Mouse (Mus musculus): ENCODE results near the gene Abce1. TPM values are rescaled to one million over a fixed set of nuclear protein-coding genes. Genes with fewer than 3 reads are reported as not detected.
"Not testable (repeated sequence)": the region's sequence is repeated elsewhere in the genome, so short reads cannot be mapped to it uniquely, and the experiment has no call there.

Abce1 gene
- 10 to 100 TPM; 40.1 to 44.4 (median 43.3) TPM for total RNA-seq (2022)

DNA sequence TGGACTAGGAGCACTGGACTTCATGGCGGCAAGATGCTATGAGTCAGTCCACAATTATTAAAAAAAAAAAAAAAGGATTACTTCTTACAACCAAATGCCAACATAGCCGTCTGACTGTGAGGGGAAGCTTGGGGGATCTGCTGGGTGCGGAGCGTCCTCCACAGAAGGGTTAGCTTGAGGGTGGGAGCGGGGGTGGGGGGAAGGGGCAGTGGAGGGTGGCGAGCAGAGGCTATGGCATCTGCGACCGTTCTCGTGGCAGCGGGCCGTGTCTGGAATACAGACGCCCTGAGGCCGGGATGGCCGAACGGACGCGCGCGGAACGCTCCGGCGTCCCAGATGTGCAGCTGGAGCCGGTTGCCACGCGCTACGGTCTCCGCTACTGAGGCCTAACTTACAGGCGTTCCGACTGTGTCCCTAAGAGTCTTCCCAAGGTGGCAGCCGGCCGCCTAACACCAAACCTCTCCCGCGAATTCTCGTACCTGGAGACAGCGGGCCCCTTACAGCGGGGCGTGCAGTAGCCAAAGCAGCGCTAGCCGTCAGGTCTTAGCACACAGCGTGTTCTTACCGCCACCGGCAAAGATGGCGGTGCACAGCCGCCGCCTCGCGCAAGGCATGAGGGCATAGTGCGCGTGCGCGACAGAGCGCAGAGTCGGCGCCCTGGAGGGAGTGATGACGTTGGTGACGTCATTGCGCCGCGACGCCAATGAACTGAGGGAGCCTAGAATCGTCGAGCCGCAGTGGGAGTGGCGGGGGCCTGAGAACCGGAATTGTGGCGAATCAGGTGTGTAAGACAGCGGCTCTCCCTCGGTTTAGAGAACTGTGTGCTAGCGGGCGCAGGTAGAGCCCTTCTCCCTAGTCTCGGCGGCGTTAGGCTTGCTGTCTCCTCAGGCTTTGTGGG is at the start of gene Abce1, which contains the start of gene Anapc10:
TSS of gene Abce1 (minus strand) at position 677 of the 898 bp plus-strand sequence.
TSS of gene Anapc10 (plus strand) at position 757 of the 898 bp plus-strand sequence.
- DNase-seq (ENCODE audit: low spot score): peak; percentile 98

DNA sequence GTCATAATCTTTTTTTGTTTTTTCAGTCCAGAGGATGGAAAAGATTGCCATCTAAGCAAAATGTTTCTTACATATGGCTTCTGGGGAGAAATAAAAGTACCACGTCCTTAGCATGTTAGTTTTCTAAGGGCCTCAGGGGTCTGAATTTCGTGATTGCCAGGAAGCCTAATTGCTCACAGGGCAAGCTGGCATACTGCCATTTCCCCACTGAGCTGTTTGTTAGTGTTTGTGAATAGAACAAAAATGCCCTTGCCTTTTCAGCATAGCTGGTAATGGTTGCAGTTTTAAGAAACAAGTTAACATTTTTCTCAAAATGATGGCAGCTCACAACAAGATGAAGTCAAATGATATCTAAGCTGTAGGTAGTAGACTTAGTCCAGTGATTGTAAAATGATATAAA is 38.8 kb upstream of the Abce1 start:
- no peak for DNase-seq (ENCODE audit: low spot score)

DNA sequence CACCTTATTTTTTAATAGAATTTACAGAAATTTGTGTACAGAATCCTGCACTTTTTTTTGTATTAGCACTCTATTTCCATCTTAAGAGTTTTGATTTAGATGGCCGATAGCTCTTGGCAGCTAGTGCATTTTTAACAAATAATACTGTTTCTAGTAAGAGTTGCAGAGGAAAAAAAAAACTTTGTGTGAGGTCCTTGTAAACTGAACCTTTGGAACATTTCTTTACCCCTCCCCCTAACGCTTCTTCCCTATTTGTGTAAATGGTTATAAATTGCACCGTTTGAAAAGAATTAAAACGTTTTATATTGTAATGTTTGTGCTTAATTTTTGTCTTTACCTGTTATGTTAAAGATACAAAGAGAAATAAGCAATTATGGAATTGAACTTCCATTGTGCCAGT is 37.1 kb upstream of the Abce1 start:
- no peak for DNase-seq (ENCODE audit: low spot score)

DNA sequence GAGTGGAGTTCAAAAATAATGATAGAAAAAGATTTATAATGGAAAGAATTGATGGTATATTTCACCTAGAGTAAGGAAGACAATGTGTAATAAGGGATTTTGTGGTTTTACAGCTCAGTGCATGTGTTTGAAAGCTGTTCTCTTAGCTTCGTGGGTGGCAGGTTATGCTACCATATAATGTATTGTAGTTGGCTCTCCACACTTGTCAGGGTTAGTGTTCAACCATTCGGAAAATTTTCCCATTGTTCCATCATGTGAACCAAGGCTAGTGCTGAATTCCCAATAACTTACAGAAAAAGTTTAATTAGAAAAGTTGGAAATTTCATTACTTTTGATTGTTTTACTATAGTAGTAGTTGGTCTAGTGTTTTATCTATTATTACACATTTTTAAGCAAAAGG is 36.6 kb upstream of the Abce1 start:
- DNase-seq (ENCODE audit: low spot score): no peak

DNA sequence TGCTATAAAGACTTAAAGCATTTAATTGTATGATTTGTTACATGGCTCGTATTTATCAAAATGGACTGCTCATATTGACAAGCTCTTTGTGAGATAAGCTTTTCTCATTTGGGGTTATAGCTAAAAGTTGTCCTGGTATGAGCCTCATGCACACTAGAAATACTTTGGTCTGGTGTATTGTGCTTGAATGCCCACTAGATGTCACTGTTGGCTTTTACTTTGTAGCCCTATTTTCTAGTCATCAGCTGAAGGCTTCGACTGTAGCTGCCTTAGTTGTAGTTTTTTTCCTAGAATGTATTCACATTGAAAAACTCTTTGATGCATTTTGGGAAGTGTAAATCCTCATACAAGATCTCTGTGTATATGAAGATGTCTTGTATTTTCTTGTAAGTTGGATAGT is 22.8 kb upstream of the Abce1 start:
- peak; percentile 34 for DNase-seq (ENCODE audit: low spot score)

DNA sequence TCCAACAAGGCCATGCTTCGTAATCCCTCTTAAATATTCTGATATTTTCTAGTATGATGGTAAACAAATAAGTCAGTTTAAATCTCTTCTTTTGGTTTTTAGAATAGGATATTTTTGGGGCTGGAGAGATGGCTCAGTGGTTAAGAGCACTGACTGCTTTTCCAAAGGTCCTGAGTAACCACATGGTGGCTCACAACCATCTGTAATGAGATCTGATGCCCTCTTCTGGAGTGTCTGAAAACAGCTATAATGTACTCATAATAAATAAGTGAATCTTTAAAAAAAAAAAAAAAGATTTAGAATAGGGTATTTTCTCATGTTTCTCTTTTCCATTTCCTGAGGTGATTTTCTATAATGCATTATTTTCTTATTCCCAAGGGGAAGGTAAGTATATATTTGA is 16.4 kb upstream of the Abce1 start:
- DNase-seq (ENCODE audit: low spot score): no peak

DNA sequence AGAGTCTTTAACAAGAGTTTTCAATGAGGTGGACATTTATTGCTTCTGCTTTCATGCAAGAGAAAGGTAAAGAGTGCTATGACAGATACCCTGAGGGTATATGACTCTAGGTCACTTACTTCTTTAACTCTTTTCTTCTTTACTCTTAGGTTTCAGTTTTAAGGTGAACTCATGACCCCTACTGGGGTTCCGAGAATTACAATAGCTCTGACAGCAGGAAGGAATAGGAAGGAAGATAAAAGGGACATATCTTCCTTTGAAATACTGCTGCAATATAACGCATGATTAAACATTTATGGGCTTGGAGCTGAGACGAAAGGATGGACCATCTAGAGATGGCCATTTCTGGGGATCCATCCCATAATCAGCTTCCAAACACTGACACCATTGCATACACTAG is 13.0 kb upstream of the Abce1 start:
- no peak for DNase-seq (ENCODE audit: low spot score)

DNA sequence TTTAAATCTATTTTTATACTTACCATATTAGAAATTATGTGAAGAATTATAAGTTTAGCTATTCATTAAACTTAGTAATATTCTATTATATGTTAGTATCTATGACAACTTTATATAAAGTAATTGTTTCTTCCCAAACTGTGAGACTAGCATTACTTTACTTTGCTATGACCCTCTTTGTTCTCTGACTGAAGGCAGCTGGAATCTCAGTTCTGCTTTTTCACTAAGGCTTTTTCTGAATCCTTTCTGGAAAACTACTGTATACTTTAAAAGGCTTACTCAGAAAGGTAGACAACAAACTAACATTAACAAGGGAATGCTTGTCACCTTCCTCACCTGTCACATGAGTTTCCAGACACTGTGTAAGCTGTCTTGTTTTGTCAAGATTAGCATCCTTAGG is 11.8 kb upstream of the Abce1 start:
- DNase-seq (ENCODE audit: low spot score): no peak

DNA sequence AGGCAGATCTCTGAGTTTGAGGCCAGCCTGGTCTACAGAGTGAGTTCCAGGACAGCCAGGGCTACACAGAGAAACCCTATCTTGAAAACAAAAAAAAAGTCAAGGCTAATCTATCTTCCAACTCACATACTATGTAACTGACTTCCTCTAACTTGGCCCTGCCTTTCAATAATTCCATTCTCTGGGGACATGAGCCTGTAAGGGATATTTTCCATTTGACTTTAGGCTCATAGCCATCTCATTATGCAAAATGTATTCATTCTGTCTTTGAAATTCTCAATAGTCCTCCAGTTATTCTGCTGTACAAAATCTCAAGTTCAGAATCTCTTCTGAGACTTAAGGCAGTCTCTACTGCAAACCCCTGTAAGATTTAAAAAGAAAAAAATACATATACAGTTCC is 10.0 kb upstream of the Abce1 start:
- no peak for DNase-seq (ENCODE audit: low spot score)

DNA sequence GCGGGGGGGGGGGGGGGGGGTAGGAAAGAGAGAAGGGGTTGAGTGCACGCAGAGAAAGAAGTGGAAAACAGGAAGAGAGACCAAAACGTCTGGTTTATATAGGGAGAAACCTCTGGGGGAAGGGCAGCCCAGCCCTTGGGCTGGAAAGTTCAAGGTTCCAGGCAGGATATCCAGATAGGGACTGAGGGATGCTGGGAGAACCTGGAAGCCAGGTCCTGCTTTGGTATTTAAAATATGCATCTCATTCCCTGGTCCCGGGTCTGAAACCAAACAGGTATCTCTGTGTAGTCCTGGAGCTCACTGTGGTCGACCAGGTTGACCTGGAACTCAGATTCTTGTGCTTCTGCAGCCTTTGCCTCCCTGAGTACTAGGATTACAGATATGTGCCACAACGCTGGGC is 1.1 kb upstream of the Abce1 start:
- no peak for DNase-seq (ENCODE audit: low spot score)

DNA sequence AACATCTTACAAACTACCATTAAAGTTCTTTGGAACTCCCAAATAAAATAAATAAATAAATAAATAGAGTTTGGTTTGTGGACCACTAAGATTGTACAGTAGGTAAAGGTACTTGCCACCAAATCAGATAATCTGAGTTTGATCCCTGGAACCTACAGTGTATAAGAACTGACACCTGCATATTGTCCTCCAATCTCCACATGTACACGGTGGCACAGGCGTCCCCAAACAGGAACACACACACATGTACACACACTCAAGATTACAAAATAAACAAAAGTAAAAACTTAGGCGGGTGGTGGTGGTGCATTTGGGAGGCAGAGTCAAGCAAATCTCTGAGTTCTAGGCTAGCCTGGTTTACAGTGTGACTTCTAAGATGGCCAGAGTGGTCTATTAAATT is 4.9 kb downstream of the Abce1 start:
- DNase-seq (ENCODE audit: low spot score): no peak

DNA sequence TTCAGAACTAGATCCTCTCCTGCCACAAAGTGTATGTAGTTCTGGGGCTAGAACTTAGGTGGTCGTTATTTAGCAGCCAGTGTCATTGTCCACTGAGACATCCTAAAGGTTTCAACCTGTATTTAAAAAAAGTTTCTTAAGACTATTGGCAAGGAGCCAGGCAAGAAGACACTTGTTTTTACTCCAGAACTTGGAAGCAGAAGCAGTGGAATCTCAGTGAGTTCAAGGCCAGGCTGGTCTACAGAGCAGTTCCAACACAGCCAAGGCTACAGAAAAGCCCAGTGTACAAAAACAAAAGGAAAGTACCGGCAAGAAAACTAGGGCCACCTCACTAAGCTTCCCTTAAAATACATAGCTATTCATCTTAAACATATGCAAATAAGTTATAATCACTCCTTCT is 19.0 kb downstream of the Abce1 start:
- DNase-seq (ENCODE audit: low spot score): no peak

DNA sequence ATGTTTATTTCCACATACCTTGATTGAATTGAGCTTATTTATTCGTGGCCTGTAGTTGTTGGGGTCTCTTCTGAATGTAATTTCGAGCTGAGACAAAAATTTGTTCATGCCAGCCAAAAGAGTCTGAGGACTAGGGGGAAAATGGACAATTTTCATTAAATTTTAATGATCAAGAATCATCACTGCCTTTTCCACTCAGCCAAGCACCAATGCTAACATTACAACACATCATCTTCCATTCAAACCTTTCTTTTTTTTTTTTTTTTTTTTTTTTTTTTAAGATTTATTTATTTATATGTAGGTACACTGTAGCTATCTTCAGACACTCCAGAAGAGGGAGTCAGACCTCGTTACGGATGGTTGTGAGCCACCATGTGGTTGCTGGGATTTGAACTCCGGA is 25.6 kb downstream of the Abce1 start:
- DNase-seq (ENCODE audit: low spot score): not testable (repeated sequence)

DNA sequence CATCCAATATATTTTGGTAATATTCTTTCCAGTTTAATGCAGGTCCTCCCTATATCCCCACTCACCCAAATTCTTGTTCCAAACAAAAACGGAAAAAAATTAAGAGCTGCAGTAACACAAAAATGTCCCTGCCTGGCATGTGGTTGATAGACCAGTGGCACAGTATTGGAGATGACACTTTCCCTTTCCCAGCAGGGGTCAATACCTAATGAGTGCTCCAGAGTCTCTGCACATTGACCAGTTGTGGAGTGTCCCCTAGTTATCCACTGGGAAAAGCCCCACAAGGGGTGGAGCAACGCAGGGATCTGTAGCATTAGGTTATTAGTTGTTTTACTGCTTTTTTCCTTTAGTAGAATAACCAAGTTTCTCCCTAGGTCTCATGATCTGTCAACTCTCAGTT is 30.6 kb downstream of the Abce1 start:
- DNase-seq (ENCODE audit: low spot score): no peak

DNA sequence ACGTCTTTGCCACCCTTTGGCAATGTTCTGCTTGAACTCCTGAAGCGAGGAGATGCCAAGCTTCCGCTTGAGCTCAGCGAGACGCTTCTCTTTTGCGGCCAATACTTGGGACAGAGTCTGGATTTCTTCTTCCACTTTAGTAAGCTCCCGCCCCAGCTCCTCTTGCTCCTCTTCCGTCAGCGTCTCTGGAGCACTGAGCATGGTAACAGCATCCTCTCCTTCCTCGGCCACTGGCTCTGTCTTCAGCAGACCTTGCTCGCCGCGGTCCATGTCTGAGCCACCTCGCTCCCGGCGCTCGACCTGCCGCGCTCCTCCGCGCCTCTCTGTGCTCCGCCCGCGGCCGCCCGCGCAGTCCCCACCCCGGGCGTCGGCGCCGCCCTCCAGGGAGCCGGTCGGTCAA is 31.0 kb downstream of the Abce1 start:
- DNase-seq (ENCODE audit: low spot score): peak; percentile 8

DNA sequence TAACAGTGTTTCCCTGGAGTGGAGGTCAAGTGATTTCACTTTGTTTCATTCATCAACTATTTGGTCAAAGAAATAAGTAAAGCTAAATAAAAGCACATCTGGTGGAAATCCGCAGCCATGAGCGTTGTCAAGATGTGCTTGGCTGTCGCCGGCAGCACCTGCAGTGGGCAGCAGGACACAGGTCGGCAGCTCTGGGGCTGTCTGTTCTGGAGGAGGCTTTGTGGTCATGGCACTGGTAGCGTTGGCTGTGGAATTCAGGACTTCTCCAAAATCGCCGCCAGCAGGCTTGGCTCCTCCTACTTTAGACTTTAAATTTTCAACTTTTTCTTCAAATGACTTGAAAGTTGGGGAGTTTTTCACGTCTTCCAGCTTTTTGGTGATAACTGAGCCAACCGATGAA is 31.5 kb downstream of the Abce1 start:
- not testable (repeated sequence) for DNase-seq (ENCODE audit: low spot score)

DNA sequence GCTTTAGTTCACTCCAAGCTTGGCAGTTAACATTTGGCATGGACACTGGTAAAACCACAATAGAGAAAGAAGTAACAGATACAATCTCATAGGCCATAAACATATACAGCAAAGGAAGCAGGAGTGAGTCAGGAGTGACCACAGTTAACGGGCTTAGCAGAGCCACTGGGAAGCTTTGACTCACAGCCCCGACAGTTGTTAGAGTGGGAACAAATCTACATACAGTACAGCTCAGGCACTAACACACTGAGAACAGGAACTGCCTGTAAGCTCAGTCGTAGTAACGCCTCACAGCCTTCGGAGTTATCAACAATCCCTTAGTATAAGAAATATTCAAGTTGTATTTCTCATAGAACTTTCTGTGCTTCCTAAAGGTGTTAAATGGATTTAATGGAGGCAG is 32.5 kb downstream of the Abce1 start:
- no peak for DNase-seq (ENCODE audit: low spot score)

DNA sequence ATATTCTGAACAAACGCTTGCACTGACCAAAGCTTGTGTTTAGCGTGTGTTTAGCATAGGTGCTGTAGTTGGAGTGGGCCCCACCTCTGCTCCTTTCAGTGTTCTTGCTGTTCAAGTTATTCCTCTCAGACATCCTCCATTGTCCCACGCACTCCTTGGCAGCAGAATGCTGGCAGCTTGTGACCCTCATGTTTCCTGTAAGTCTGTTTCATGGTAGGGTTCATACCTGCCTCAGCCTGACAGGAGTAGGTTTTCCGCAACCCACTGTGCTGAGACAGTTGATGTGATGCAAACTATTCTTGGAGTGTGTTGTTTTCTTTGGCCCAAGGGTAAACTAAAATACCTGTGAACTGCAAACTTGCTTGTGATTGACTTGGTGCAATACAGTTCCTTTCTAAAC is 35.1 kb downstream of the Abce1 start:
- no peak for DNase-seq (ENCODE audit: low spot score)

DNA sequence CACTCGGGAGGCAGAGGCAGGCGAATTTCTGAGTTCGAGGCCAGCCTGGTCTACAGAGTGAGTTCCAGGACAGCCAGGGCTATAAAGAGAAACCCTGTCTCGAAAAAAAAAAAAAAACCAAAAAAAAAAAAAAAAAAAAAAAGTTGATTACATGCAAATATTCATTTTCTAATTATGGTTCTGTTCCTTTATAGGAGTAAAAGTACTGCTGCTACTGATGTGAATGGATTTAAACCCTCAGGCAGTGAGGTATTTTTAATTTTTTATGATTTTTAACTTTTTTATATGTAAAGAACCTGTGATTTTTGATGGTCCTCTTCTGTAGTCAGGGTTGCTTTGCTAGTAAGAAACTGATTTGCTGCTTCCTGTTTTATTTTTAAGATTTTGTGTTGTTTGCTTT is 52.8 kb downstream of the Abce1 start:
- not testable (repeated sequence) for DNase-seq (ENCODE audit: low spot score)

DNA sequence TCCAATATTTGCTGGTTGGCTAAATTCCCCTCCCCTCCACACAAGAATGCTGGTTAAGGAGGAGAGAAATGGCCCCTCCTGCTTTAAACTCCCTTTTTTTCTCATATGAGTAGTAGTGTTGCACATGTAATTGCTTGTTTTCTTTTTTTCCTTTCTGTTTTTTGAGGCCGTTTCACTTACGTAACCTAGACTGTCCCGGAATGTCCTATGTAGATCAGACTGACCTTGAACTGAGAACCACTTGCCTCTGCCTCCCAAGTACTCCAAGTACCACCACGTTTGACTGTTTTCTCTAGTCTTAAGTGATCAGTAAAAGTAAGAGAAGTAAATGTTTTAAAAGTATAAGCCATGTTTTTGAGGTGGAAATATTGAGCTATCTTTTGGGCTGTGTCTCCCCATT is 57.8 kb downstream of the Abce1 start:
- DNase-seq (ENCODE audit: low spot score): no peak

DNA sequence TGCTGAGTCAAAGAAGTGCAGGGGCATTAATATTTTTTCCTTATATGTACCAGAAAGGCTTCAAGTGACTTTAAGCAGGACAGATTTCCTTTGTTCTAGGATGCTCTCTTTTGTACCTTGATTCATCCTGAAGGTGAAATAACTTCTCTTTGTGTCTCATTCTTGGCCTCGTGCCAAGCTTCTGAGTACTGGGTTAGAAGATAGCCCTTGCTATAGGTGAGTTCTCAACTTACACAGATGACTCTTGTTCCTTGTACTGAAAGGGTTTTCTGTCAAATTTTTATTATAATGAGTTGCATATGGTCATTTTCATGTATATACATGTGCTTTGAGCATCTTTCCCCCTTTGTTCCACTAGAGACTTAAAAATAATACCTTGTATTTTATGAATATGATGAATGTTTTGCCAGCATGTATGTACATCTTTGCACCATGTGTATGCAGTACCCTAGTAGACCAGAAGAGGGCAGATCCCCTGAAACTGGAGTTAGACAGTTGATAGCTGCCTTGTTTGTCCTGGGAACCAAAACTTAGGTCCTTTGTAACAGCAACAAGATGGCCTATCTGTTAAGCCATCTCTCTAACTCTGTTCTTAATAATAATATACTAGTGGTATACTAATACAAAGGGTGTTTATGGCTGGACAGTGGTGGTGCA is 61.3 kb downstream of the Abce1 start:
- no peak for DNase-seq (ENCODE audit: low spot score)

DNA sequence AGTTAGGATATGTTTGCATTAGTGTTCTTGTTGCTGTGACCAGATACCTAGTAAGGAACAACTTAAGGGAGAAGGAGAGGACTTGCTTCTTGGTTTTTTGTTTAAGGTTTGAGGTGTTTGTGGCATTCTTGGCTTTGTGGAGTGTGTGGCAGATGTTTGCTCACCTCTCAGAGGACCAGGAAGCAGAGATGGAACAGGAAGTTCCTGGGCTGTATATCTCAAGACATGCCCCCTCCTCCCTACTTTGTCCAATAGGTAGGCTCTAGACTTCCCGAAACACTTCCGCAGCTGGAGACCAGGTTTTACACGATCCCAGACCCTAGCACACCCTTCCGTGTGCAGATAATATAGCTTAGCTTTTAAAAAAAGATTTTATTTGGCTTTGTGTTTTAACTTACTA is 62.0 kb downstream of the Abce1 start:
- no peak for DNase-seq (ENCODE audit: low spot score)

DNA sequence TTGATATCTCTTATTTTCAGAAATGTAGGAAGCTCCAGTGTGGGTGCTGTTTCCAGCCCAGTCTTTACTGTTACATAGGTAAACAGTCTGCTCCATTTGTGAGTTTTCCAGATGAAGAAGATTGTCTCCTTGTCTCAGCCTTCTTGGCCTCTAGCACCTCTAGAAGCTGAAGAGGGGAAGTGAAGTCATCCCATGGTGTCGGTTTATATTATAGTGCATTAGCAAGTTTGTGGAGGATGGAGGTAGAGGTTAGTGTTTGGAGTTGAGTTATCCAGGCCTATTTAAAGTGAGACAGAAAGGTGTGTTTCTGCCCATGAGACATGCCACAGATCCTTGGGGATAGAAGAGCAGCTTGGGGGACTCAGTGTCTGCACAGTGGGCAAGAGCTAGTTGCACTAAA is 70.4 kb downstream of the Abce1 start:
- no peak for DNase-seq (ENCODE audit: low spot score)
